Mouse (Mus musculus) C2C12 (cell line): ENCODE measurements around the gene Ptrh2.

Experiments
- CTCF ChIP-seq: IDR thresholded peaks from one replicate; pipeline ENCODE4 v1.5.1; 2011; ENCODE audit not compliant: control insufficient read depth, insufficient read depth, insufficient read length
- FOSL1 ChIP-seq: IDR thresholded peaks from one replicate; pipeline ENCODE4 v1.8.0; 2011; ENCODE audit warnings: mild to moderate bottlenecking, low read length; ENCODE audit not compliant: poor library complexity, insufficient read depth, severe bottlenecking
- MAX ChIP-seq: IDR thresholded peaks from one replicate; pipeline ENCODE4 v1.6.1; 2011; ENCODE audit warnings: mild to moderate bottlenecking, control low read depth
- MYOG ChIP-seq: IDR thresholded peaks from one replicate; pipeline ENCODE4 v1.6.1; 2011; ENCODE audit not compliant: control insufficient read depth, insufficient read length; ENCODE audit errors: extremely low read depth
- USF1 ChIP-seq: IDR thresholded peaks from one replicate; pipeline ENCODE4 v1.6.1; 2011; ENCODE audit warnings: low read depth, mild to moderate bottlenecking, control low read depth, moderate library complexity

DNA sequence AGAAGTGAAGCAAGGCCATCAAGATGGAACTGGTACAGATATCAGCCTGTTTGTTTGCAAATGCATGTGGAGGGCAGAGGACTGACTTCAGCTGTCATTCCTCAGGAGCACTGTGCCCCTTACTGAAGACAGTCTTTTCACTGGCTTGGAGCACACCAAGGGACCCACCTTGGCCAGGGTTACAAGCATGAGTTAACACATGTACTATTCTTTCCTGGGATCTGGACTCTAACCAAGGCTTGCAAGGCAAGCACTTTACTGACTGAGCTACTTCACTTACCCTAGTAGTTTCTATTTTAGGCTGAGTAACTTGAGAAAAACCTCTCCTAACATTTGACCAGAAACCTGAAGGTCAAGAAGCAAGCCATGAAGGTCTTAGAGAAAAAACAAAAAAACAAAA, 30.8 kb downstream of the Ptrh2 start:
- TF ChIP-seq USF1 = no peak
- TF ChIP-seq CTCF = no peak
- no peak for TF ChIP-seq MAX
- no peak for TF ChIP-seq MYOG
- no peak for TF ChIP-seq FOSL1
